Mouse (Mus musculus) MEL (cell line): ENCODE data around the gene Sergef. TPM values are rescaled to one million over a fixed set of nuclear protein-coding genes. Genes with fewer than 3 reads are reported as not detected.

Source experiments
- DNase-seq: peaks from one replicate; pipeline ENCODE4 v3.0.0; 2011; ENCODE audit warnings: low read depth, low spot score
- H3K27ac ChIP-seq: 2 replicates; pipeline ENCODE4 v1.5.1; 2012; ENCODE audit warnings: low read depth, mild to moderate bottlenecking, control low read depth, low read length, moderate library complexity; ENCODE audit not compliant: control insufficient read depth
- H3K27me3 ChIP-seq, 2 experiments: fragments of 150-350 bp in 1 of 2; sonication (generic) in 1 of 2; 2 replicates each; pipeline ENCODE4 v1.6.1; 2012; ENCODE audit warnings: low read length in 2 of 2, mild to moderate bottlenecking in 2 of 2, improper control_type of control experiment in 1 of 2, moderate library complexity in 1 of 2; ENCODE audit not compliant: insufficient read depth in 2 of 2, control insufficient read depth in 1 of 2
- H3K36me3 ChIP-seq, 2 experiments: 2 replicates each; pipeline ENCODE4 v1.6.1; 2012 to 2014; ENCODE audit warnings: low read length in 2 of 2, improper control_type of control experiment in 1 of 2, inconsistent platforms in 1 of 2, mild to moderate bottlenecking in 1 of 2; ENCODE audit not compliant: insufficient read depth in 2 of 2, control insufficient read depth in 1 of 2
- H3K4me1 ChIP-seq, 2 experiments: fragments of 150-350 bp in 1 of 2; sonication (generic) in 1 of 2; 2 replicates each; pipeline ENCODE4 v1.6.1; 2012; ENCODE audit warnings: low read length in 2 of 2, improper control_type of control experiment in 1 of 2, mild to moderate bottlenecking in 1 of 2; ENCODE audit not compliant: insufficient read depth in 2 of 2, control insufficient read depth in 1 of 2
- H3K4me3 ChIP-seq, 2 experiments: fragments of 150-350 bp in 1 of 2; sonication (generic) in 1 of 2; 2 replicates each; pipeline ENCODE4 v1.5.1; 2012; ENCODE audit warnings: low read depth in 2 of 2, low read length in 2 of 2, mild to moderate bottlenecking in 2 of 2, moderate library complexity in 2 of 2, control low read depth in 1 of 2, improper control_type of control experiment in 1 of 2; ENCODE audit not compliant: control insufficient read depth in 1 of 2, insufficient read depth in 1 of 2
- H3K79me2 ChIP-seq: 2 replicates; pipeline ENCODE4 v1.6.1; 2012; ENCODE audit warnings: mild to moderate bottlenecking, low read length, moderate library complexity; ENCODE audit not compliant: control insufficient read depth, poor library complexity, insufficient read depth
- H3K9ac ChIP-seq: 2 replicates; pipeline ENCODE4 v1.6.1; 2012; ENCODE audit warnings: low read depth, mild to moderate bottlenecking, control low read depth, low read length, moderate library complexity; ENCODE audit not compliant: control insufficient read depth, poor library complexity, severe bottlenecking
- H3K9me3 ChIP-seq: fragments of 150-350 bp; sonication (generic); replicated peaks from 2 replicates; pipeline ENCODE4 v1.6.1; 2012; ENCODE audit warnings: mild to moderate bottlenecking, low read length, improper control_type of control experiment, moderate library complexity; ENCODE audit not compliant: insufficient read depth
- E2F4 ChIP-seq: IDR thresholded peaks from 2 replicates; pipeline ENCODE4 v1.6.1; 2011; ENCODE audit warnings: low read depth, low read length, improper control_type of control experiment, borderline replicate concordance
- EP300 ChIP-seq, 2 experiments: IDR thresholded peaks; 2 replicates each; pipeline ENCODE4 v1.6.1; 2011; ENCODE audit warnings: improper control_type of control experiment in 2 of 2, low read length in 2 of 2, low read depth in 1 of 2, mild to moderate bottlenecking in 1 of 2
- ETS1 ChIP-seq: IDR thresholded peaks from 2 replicates; pipeline ENCODE4 v1.6.1; 2012; ENCODE audit warnings: low read depth, mild to moderate bottlenecking, inconsistent platforms, low read length, improper control_type of control experiment, moderate library complexity
- GATA1 ChIP-seq: IDR thresholded peaks from 2 replicates; pipeline ENCODE4 v1.6.1; 2011; ENCODE audit warnings: low read depth, low read length, improper control_type of control experiment
- KAT2A ChIP-seq: conservative IDR thresholded peaks from 2 replicates; pipeline ENCODE4 v1.6.1; 2012; ENCODE audit warnings: low read depth, low read length, improper control_type of control experiment, inconsistent platforms
- MAFK ChIP-seq: IDR thresholded peaks from 2 replicates; pipeline ENCODE4 v1.6.1; 2011; ENCODE audit warnings: low read depth, mild to moderate bottlenecking, low read length, improper control_type of control experiment, borderline replicate concordance
- MAX ChIP-seq: IDR thresholded peaks from 2 replicates; pipeline ENCODE4 v1.6.1; 2011; ENCODE audit warnings: low read length, improper control_type of control experiment
- MEF2A ChIP-seq: IDR thresholded peaks from 2 replicates; pipeline ENCODE4 v1.6.1; 2014; ENCODE audit warnings: low read depth, mild to moderate bottlenecking, inconsistent platforms, low read length, improper control_type of control experiment; ENCODE audit not compliant: poor library complexity, insufficient replicate concordance, severe bottlenecking; ENCODE audit errors: extremely low read depth
- MXI1 ChIP-seq: IDR thresholded peaks from 2 replicates; pipeline ENCODE4 v1.6.1; 2011; ENCODE audit warnings: mild to moderate bottlenecking, low read depth, low read length, improper control_type of control experiment
- MYC ChIP-seq: IDR thresholded peaks from 2 replicates; pipeline ENCODE4 v1.6.1; 2011; ENCODE audit warnings: low read depth, mild to moderate bottlenecking, low read length, improper control_type of control experiment, moderate library complexity
- NELFE ChIP-seq: IDR thresholded peaks from 2 replicates; pipeline ENCODE4 v1.6.1; 2011; ENCODE audit warnings: low read depth, low read length, improper control_type of control experiment
- NRF1 ChIP-seq: IDR thresholded peaks from 2 replicates; pipeline ENCODE4 v1.6.1; 2014; ENCODE audit warnings: low read depth, mild to moderate bottlenecking, inconsistent platforms, low read length, improper control_type of control experiment, moderate library complexity; ENCODE audit not compliant: poor library complexity, insufficient read depth, severe bottlenecking
- POLR2A ChIP-seq, 2 experiments: IDR thresholded peaks; 2 replicates each; pipeline ENCODE4 v1.6.1; 2011 to 2012; ENCODE audit warnings: low read length in 2 of 2, mild to moderate bottlenecking in 2 of 2, control low read depth in 1 of 2, improper control_type of control experiment in 1 of 2, low read depth in 1 of 2, moderate library complexity in 1 of 2; ENCODE audit not compliant: control insufficient read depth in 1 of 2, insufficient read depth in 1 of 2, poor library complexity in 1 of 2
- POLR2AphosphoS5 ChIP-seq: IDR thresholded peaks from 2 replicates; pipeline ENCODE4 v1.6.1; 2012; ENCODE audit warnings: low read depth, borderline replicate concordance, mild to moderate bottlenecking, inconsistent platforms, low read length, moderate library complexity, mixed read lengths
- SIN3A ChIP-seq: IDR thresholded peaks from 2 replicates; pipeline ENCODE4 v1.6.1; 2012; ENCODE audit warnings: low read length, improper control_type of control experiment, inconsistent platforms
- TBP ChIP-seq: IDR thresholded peaks from 2 replicates; pipeline ENCODE4 v1.8.0; 2011; ENCODE audit warnings: low read depth, low read length, improper control_type of control experiment
- USF1 ChIP-seq: IDR thresholded peaks from 2 replicates; pipeline ENCODE4 v1.6.1; 2014; ENCODE audit warnings: low read depth, mild to moderate bottlenecking, inconsistent platforms, low read length, improper control_type of control experiment, moderate library complexity
- USF2 ChIP-seq, 2 experiments: IDR thresholded peaks; 2 replicates each; pipeline ENCODE4 v1.6.1; 2011 to 2012; ENCODE audit warnings: improper control_type of control experiment in 2 of 2, low read length in 2 of 2, borderline replicate concordance in 1 of 2, inconsistent platforms in 1 of 2, low read depth in 1 of 2, mild to moderate bottlenecking in 1 of 2; ENCODE audit not compliant: insufficient read depth in 1 of 2
- polyA plus RNA-seq, 2 experiments: library from polyadenylated mRNA; stranded (reverse) in 1 of 2; unstranded in 1 of 2; fragments of >175 nt in 1 of 2; fragments of >200 nt in 1 of 2; gene quantifications; 2 replicates each; pipeline versions ENCODE4 v1.2.1 to v1.2.4; 2012; ENCODE audit warnings: low replicate concordance in 2 of 2, low read depth in 1 of 2; ENCODE audit not compliant: insufficient read length in 2 of 2, insufficient read depth in 1 of 2, missing spikeins in 1 of 2
- total RNA-seq: library from RNA; depleted of rRNA; stranded (reverse); fragments of 300-350 nt; gene quantifications from 2 replicates; pipeline ENCODE4 v1.2.3, GENCODE M21; 2012

Gene Sergef
- total and polyA plus RNA-seq, 3 experiments, result 7.6 to 11.7 TPM; not detected in 1

DNA sequence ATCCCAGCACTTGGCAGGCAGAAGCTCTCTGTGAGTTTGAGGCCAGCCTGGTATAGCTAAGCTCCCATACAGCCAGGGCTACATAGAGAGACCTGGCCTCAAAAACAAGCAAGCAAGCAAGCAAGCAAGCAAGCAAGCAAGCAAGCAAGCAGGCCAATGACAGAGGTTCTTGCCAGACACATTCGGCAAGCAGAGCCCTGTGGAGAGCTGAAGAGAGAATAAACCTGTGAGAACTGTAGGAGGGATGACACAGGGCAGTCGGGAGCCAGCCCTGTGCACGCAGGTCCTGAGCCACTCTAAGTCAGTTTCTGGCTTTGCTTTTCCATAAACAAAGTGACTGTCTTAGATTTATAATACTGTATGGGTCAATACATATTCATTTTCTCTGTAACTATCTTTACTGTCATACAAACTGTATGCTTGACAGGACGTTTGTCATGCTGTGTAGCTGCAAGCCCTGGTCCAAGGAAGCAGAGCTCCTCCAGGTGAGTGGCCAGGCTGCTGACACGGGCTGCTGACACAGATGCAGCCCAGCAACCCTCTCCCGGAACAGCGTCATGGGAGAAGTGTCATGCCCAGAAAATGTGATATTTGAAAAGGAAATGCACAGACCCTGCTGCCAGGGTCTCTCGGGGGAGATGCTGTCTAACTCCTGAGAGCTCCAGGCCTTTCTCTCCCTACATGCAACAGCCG, 192.0 kb downstream of the Sergef start:
- TF ChIP-seq USF2 (IDR thresholded peaks at IDR 0.05; ENCODE audit: borderline replicate concordance in 1 of 2, insufficient read depth in 1 of 2, low read depth in 1 of 2, low read length in 2 of 2), result no peak

DNA sequence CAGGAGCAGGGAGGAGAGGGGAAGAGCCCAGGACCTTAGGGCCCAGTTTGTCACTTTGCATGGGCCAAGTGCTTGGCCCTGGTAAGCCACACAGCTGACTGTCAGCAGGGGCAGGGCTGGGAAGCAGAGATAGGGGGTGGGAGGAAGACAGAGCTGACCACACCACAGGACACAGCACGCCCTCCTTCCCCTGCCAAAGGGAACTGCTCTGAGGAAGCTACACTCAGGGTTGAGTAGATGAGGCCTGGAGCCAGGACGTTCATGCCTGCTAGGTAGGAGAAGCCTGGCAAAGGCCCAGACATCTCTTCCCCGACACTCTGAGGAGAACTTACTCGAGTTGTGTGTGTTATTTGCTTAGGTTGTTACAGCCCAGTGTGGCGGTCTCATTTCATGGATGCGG, 193.7 kb downstream of the Sergef start:
- H3K4me1 ChIP-seq, result no peaks in the 10 kb centered on the region
- no peaks in the 10 kb centered on the region for H3K79me2 ChIP-seq
- no peaks in the 10 kb centered on the region for H3K9me3 ChIP-seq
- no peak for DNase-seq
- H3K36me3 ChIP-seq, result no peaks in the 10 kb centered on the region
- no peaks in the 10 kb centered on the region for H3K27me3 ChIP-seq
- H3K27ac ChIP-seq, result no peak overlapping the region
- no peak overlapping the region for H3K9ac ChIP-seq
- TF ChIP-seq TBP (0 out of 2 replicates have a peak, but pooled peaks have one; percentile 29), ETS1 (no peak)
- H3K4me3 ChIP-seq, result no peak overlapping the region

More for the DNA sequence above, 192.0 kb downstream of the Sergef start:
- Histone ChIP-seq H3K79me2 (no peaks in the 10 kb centered on the region), H3K9ac (no peak overlapping the region), H3K4me1 (no peaks in the 10 kb centered on the region), H3K27me3 (no peaks in the 10 kb centered on the region), H3K36me3 (no peaks in the 10 kb centered on the region), H3K27ac (no peak overlapping the region), H3K9me3 (no peaks in the 10 kb centered on the region), H3K4me3 (no peak overlapping the region)
- DNase-seq, result no peak

DNA sequence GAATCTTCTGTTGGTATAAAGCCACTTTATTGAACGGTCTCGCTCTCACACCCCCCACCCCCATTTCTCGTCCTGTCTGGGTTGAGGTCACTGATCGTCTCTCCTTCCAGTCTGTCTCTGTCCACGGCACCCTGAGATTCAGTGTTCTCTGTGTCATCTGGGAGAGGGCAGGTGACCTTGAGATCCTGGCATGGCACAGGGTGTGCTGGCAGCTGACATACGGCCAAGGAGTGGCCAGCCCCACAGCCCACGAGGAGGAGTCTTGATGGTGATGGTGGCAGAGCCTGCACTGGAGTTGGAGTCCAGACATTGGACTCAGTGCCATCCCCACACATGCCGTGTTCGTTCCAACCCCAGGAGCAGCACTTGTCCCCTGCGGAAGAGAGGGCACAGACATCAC, 196.4 kb downstream of the Sergef start:
- Histone ChIP-seq H3K27me3 (no peaks in the 10 kb centered on the region), H3K9me3 (no peaks in the 10 kb centered on the region), H3K27ac (no peak overlapping the region), H3K9ac (no peak overlapping the region), H3K79me2 (no peaks in the 10 kb centered on the region), H3K36me3 (no peaks in the 10 kb centered on the region), H3K4me1 (no peaks in the 10 kb centered on the region), H3K4me3 (no peak overlapping the region)
- TF ChIP-seq USF1, result no peak
- TF ChIP-seq KAT2A, result no peak
- DNase-seq, result no peak

DNA sequence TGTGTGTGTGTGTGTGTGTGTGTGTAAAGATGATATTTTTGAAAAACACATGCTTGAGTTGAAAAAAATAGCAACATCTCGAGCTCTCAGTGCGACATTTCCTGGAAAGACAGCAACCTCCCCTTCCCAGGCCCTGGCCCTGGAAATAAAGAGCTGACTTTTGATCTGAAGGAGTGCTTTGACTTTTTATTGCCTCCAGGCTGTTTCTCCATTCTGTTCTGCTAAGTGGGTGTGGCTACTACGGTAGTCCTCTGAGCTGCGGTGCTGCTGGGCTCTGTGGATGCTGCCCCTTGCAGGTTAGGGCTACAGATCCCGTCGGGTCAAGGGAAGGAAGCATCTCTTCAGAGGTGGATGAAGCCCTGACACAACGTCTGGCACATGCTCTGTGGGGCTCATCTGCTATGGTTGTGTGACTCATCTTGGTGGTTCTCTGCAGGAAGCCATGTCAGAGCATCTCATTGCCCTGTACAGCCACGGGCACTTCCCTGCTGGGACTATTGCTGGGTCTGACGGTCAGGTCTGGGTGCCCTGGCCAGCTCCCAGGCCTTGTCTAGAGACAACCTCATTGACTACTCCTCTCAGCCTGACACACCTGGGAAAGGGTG, 201.0 kb downstream of the Sergef start:
- Histone ChIP-seq H3K27ac (no peak overlapping the region), H3K79me2 (no peaks in the 10 kb centered on the region), H3K9me3 (no peaks in the 10 kb centered on the region), H3K4me3 (no peak overlapping the region), H3K27me3 (no peaks in the 10 kb centered on the region), H3K9ac (no peak overlapping the region), H3K36me3 (no peaks in the 10 kb centered on the region), H3K4me1 (no peaks in the 10 kb centered on the region)
- DNase-seq, result no peak
- TF ChIP-seq EP300 (IDR thresholded peaks at IDR 0.05; ENCODE audit: low read depth in 1 of 2, low read length in 2 of 2) (no peak), NRF1 (no peak), POLR2A (IDR thresholded peaks at IDR 0.05; ENCODE audit: control insufficient read depth in 1 of 2, insufficient read depth in 1 of 2, low read depth in 1 of 2, low read length in 2 of 2, poor library complexity in 1 of 2) (no peak), NELFE (no peak), SIN3A (no peak), TBP (no peak), MXI1 (no peak), GATA1 (no peak), E2F4 (no peak), POLR2AphosphoS5 (no peak), MYC (no peak), MAFK (no peak), MEF2A (no peak), MAX (no peak), KAT2A (no peak)
